Mouse (Mus musculus): ENCODE measurements around the gene Macrod1. TPM values are rescaled to one million over a fixed set of nuclear protein-coding genes. Genes with fewer than 3 reads are reported as not detected.
A peak's percentile ranks its signal among the peaks of the same experiment; 100 is the strongest.

Gene Macrod1
- total RNA-seq, 4 experiments from 2014 or later: 19.2 to 21.4 (median 20.1) TPM

DNA sequence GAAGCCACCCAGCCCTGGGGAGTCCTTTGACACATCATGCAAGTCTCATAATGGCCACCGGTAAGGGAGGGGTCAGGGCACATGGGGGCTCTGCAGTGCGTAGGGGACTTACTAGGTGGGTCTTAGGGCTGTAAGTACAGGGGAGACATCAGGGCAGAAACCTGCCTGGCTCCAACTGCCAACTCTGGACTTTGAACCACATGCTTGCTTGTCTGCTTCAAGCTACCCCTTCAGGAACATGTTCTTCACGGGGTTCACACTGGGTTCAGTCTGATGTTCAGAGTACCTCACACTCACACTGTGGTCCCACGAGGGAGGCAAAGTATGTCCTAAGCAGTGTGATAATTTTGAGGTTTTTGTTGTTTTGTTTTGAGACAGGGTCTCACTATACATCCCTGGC is 82.7 kb downstream of the Macrod1 start:
- no peak for DNase-seq (ENCODE audit: low spot score in 2 of 2)

DNA sequence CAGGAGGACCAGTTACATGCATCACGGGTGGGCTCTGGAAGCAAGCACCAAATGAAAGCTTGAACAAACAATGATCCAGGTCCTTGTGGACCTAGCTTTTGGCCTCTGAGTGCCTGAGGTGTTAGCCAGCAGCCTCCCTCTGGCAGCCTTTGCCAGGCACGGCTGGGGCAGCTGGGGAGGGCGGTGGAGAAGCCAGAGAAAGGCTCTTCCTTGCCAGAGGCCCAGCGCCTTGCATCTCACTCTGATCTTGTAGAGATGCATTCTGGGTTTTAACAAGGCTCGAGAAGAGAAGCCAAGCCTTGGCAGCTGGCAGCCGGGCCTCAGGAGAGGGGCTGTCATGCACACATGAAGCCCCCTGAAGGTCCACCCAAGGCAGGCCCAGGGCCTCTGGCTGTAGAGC is 83.8 kb downstream of the Macrod1 start:
- no peak for DNase-seq (ENCODE audit: low spot score in 2 of 2)

DNA sequence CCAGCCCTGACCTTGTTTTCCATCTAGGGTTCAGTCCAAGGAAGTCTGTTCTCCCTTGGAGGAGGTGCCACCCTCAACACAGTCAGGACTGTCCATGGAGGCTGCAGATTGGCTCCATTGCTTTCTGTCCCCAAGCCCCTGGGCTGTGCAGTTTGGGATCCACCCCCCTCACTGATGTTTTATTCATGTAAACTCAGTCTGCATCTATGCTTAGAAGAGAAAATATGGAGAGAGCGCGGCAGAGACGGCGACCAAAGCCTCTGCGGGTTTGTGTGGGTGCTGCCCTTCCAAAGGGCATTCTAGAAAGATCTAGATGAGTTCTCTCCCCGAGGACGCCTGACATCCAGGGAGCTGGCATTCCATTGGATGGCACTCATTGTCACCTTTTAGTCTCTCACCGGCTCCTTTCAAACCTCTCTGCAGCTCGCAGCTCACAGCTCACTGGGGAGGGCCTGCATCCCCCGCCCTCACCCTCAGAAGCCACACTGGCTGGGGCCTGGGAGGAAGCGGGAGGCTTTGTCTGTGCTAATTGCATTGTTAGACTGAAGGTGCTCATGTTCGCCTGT is 84.3 kb downstream of the Macrod1 start:
- no peak for DNase-seq (ENCODE audit: low spot score in 2 of 2)

DNA sequence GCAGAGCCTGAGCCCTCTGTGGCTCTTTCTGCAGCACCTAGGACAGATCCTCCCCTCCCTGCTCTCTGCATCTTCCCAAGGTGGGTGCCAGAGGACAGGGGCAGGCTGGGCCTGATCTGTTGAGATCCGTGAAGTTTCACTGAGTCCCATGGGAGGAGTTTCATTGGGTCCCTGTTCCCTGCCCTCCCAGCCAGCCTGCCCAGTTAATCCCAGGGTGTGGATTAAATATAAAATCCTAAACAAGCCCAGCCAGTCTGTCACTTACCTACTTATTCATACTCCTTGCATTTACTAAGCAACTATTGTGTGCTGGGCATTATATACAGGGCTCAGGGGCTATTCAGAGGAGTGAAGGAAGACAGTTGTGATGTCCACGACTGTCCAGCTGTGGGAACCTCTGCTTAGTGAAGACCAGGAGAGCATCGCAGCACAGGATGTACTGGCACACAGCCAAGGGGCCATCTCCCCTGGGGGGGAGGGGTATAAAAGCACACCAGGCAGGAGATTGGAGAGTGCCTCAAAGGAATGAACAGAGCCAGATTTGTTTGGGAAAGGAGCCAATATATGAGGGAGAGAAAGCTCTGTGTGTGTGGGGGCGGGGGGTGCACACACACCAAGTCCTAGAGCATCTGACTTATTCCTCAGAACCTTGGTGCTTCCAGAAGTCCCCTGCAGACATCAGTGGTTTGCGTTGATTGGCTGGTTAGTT is 85.8 kb downstream of the Macrod1 start:
- DNase-seq (ENCODE audit: low spot score in 2 of 2): no peak

DNA sequence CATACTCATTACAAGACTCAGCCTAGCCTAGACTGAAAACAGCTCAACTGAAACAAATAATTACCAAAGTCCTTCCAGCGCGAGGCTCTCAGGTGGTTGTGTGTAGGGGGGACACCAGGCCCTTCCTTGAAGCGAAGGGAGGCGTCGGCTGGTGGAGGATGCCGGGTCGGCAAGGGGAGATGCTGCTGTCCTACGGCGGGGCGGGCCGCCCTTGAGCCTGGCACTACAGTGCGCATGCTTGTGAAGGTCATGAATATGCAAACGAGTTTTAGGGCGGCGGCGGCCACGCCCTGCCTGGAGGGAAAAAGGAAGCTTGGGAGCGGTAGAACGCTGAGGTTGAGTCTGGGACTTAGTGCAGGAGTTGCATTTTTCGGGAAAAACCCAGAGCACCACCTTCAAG is 87.2 kb downstream of the Macrod1 start:
- peak in 1 of 2 experiments; percentile 56 for DNase-seq (ENCODE audit: low spot score in 2 of 2)

DNA sequence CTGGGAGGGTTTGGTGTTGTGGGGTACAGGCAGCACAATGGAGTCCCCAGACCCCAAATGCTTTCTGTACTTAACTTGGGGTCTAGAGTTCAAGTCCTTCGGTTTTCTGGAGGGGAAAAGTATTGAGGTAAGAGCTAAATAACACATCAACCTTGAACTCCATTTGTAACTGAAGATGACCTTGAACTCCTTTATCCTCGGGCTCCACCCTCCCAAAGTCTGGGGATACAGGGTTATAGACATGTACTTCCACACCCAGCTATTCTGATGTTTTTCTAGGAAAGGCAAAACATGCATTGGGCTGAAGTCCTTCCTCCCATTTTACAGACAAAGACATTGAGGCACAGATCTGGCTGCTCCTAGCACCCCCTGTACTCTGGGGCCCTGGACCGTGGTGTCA is 87.8 kb downstream of the Macrod1 start:
- DNase-seq (ENCODE audit: low spot score in 2 of 2): no peak

DNA sequence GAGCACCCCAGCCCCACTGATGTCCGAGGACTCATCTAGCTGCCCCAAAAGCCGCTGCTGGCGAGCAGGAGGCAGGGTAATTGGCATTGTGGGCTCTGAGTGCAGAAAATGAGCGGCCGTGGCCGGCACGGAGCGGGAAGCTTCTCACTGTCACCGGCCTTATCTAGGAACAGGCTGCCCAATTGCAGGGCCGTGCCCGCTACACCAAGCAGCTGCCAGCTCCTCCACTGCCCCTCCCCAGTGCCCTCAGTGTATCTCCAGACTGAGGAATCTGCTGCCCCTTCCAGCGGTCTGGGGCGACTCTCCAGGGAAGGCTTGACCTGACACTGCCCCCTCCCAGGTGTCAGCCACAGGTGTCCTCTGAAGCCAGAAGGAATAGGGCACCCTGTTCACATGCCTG is 89.8 kb downstream of the Macrod1 start:
- no peak for DNase-seq (ENCODE audit: low spot score in 2 of 2)

DNA sequence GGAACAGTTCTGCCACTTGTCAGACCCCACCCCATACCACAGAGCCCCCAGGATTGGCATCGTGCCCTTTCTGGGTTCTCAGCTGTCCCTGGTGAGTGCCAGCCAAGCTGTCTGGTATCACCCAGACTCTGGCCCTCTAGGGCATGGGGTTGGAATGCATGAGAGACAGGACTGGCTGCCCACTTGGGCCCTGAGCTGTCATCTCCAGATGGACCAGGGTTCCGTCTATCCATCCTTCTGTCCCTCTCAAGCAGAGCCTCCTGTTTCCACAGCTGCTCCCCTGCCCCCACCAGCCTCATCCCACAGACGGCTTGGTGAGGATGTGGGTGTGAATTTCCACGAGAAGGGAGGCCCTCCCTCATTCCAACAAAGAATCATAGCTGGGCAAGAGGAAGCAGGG is 91.5 kb downstream of the Macrod1 start:
- peak in 1 of 2 experiments; percentile 61 for DNase-seq (ENCODE audit: low spot score in 2 of 2)

DNA sequence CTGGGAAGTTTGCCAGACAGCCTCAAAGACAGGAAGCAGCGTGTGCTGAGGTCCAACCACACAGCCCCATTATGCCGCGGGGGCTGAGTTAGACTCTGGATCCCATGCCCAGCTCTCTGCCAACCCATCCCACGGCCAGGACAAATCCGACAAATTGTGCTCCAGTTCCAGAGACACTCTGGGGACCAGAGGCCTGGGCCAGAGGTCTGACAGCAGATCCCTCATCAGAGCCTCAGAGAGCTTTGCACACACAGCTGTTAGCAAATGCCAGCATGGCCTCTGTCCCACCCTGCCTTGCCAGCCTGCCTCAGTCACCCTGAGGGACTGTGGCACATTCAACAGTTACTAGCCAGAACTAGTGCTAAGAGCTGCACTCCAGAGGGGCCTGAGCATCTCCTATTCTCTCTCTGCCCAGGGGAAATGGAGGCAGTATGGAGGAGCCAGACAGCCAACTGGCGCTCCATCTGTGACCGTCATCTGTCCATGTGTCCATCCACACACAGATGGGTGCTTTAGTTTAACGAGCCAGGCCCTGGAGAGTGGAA is 92.0 kb downstream of the Macrod1 start:
- DNase-seq (ENCODE audit: low spot score in 2 of 2): peak in 1 of 2 experiments; percentile 70

DNA sequence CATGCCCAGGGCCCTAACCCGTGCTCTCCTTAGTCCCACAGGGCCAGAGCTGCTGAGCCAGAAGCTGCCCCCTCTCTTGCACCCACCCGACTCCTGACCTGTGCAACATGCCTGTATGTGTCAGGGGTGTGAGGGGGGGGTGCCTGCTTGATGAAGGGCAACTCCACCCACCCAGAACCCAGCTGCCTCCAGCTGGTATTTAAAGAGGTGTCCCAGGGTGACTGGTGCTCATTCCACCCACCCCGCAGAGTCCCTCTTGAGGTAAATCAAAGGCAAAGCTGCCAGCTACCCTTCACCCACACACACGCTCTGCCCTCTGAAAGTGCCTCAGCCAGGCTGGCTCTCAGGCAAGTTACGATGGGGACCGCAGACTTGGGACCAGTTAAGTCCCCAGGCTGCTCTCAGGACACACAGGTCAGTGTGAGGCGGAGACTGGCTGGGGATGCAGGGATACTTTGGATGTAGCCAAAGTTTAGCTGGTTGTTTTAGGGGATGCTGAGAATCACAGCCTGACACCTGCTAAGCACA is 92.6 kb downstream of the Macrod1 start:
- no peak for DNase-seq (ENCODE audit: low spot score in 2 of 2)

DNA sequence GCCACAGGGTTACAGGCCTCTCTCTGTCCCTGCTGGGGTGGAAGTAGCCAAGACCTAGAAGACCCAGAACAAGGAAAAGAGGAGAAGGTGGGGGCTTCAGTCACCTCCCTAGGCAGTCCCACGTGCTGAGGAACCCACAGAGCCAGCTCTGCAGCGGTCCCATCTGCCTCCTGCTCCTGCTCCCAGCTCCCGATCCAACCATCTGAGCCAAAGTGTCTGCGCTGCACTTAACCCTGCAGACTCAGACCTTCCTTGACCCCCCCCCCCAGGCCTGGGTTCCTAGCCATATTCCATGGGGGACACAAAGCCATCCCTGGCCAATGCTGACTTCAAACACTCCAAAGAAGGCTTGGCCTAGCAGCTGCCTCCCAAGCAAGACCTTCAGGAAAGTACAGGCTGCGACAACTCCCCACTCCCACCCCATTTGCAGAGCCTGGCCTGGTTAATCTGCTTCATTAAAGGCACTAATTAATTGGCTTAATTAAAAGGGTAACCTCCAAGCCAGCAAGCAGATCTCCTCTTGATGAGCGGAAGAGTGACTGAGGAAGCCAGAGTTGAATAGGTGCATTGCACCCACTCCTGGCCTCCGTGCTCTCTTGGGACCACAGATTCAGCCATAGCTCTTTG is 94.8 kb downstream of the Macrod1 start:
- DNase-seq (ENCODE audit: low spot score in 2 of 2): no peak

DNA sequence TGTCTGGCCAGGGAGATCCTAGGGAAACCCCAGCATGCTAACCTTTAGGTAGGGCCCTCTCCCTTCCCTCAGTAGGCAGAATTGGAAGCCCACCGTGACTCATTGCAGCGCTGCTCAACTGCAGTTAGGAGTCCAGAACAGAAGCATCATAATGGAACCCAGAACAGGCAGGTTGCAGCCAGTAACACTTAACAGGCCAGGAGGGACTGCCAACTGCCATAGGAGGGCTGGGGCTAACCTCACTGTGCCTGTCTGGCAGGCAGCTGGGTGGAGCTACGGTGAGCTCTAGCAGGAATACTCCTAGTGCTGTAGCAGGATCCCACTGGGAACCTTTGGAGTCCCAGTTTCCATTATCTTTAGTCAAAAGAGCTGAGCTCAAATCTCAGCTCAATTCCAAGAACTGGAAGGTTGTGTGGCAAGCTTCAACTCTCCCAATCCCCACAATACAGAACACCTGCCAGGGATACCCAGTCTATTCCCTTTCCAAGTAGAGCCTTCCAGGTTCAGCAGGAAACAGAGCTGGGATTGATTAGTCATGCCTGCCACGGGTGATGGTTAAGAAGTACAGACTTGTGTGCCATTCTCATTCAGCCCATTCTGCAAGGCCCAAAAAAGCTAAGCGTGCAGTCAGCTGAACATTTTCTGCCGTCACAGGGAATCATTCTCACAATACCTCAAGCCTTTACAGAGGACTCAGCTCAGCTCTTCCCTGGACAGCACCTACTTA is 95.5 kb downstream of the Macrod1 start:
- no peak for DNase-seq (ENCODE audit: low spot score in 2 of 2)

DNA sequence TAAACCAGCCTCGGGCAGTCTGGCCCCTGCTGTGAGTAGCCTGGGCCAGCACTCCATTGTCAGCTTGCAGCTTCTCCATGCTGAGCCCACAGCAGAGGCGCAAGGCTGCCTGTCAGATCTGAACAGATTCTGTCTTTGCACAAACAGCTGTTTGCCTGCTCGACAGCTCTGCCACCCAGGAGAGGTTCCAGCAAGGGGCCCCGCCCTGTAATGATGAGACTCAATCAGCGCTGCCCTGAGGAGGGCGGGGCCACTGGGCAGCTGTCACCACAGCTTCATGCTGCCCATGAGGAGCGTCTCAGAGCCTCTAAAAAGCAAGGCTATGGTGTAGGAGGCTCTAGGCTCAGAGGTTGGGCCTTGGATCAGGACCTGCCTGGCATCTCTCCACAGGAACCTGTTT is 96.6 kb downstream of the Macrod1 start:
- no peak for DNase-seq (ENCODE audit: low spot score in 2 of 2)

DNA sequence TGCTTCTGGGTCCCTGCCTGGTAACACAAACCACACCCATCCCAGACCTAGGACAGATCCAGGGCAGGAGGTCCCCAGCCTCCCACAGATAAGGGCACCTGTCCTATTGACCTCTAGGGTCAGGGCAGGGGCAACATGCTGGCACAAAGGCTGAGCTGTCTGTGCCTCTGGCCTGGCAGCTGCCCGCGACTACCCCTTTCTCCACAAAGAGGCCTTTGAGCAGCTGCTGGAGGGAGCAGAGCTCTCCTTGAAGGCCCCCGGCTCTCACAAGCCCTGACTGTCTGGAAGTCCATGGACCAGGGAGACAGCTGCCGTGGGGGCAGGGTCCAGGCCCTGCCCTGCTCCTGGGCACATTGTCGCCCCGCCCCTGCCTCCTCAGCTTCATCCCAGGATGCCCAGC is 98.6 kb downstream of the Macrod1 start:
- DNase-seq (ENCODE audit: low spot score in 2 of 2): peak; percentile 55 to 71

DNA sequence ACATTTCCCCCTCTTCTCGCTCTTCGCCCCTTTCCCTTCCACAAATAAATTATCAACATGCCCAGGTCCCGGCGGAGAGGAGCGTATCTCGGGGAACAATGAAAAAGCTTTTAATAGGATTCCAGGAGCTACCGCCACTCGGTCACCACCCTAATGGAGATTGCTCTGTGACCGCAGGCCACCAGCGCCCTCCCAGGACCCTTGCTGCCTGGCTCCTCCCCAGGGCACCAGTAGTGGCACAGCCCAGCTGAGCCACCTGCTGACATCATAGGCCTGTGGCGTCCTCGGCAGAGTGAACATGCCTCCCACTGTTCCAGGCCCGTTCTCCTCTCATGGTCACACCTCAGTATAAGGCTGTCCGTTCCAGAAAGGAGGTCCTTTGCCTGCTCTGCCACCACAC is 101.1 kb downstream of the Macrod1 start:
- no peak for DNase-seq (ENCODE audit: low spot score in 2 of 2)

DNA sequence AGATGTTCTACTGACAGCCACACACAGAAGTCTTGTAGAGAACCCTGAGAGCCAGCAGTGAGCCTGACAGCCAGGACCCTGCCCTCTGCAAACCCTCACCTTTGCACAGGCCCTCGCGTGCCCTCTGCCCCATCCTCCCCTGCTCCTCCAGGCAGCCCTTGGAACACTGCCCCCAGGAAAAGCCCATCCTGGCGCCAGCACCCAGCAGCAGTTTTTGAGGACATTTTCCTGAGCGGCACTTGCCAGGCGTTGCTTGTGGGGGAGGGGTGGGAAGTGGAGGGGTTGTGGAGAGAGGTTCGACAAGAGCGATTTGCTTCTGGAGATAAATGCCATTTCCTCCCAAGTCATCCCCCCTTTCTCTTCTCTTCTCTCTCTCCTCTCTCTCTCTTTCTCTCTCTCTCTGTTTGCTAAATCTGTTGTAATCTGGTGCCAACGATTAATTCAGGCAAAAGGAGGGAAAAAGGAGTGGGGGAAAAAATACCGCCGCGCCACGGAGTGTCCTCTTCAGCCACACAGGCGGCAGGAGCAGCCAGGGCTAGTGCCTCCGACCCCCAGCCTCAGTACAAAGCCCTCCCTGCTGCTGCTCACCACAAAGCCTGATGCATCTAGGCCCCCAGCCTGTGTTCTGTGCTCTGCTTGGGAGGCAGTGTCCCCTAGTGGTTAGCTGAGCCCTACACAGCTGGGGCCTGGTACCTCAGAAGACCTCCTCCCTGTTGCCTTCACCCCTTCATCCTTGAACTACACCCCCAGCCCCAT is 103.7 kb downstream of the Macrod1 start:
- DNase-seq (ENCODE audit: low spot score in 2 of 2): no peak

DNA sequence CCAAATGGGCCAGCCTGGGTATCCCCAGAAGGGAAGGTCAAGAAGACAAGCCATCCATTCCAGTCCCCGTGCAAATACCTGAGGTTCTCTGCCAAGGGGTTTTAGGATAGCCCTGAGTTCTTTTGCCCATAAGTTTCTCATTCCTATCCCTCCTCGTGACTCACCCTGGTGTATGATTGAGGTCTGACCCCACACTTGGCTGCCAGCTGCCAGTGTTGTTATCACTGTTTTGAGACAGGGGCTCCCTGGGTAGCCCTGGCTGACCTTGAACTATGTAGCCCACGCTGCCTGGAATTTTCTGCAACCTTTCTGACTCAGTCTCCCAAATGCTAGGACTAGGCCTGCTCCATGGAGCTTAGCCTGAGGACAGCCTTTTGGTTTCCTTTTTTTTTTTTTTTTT is 104.5 kb downstream of the Macrod1 start:
- DNase-seq (ENCODE audit: low spot score in 2 of 2): no peak

DNA sequence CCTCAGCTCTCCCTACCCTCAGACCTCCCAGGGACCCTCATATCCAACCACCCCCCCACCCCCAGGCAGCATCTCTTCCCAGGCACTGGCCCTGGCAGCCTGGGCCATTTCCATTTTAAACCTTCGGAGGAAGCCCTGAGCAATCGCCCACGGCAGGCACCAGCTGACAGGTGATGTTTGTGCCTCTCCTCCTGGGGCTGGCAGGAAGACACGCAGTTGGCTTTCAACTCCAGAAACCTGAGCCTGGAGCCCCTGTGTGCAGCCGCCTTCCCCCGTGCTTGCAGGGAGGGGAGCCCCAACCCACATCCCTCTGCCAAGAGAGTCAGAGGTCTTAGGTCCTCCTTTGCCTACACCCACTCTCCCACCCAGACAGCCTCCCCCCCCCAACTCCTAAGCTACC is 107.6 kb downstream of the Macrod1 start:
- DNase-seq (ENCODE audit: low spot score in 2 of 2): no peak

DNA sequence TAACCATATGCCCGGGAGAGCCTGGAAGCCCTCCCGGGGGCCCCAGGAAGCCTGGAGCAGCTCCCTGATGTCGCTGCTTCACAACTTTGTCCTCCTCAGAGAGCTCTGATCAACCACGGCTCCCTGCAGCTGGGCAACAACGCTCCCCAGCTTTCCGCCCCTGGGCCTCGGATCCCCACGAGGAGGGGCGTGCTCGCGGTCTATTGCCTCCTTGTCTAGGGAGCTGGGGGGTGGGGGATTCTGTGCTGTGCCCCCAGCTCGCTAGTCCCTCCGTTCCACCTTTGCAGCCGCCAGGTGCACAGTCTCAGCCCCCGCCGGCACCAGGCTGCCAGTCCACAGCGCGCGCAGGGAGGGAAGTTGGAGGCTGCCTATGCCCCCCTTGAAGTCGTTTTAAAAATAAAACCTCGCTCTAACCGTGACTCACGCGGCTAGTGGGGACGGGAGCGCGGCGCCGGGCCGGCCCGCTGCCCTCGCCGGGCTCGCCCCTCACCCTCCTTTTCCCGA is 108.3 kb downstream of the Macrod1 start:
- no peak for DNase-seq (ENCODE audit: low spot score in 2 of 2)

DNA sequence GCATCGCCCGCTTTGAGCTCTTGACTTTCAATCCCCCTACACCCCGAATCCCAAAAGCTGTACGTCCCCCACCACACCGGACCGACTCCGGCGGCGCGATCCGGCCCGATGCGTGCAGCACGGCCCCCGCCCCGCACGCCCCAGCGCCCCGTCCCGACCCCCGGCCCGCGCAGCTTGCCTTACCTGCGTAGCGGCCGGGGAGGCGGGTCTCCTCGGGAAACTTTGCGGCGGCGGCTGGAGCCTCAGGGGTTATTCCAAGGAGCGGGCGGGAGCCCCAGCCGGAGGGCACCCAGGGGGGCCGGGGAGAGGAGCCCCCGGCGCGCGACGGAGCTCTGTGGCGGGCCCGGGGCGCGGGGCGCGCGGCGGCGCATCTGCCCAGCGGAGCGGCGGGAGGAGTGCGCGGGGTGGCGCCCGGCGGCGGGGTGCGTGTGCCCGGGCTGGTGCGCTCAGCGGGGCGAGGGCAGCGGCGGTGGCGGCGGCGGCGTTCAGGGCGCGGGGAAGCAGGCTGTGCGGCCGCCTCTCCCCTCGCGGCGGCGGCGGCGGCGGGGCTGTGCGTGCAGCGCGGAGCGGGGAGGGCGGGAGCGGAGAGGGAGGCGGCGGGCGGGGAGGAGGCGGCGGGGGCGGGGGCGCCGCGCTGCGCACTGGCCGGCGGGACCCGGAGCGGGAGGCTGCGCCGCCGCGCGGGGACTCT is 109.0 kb downstream of the Macrod1 start:
- no peak for DNase-seq (ENCODE audit: low spot score in 2 of 2)

All from layer of hippocampus, adult 8-10 months (tissue).